Mouse (Mus musculus) testis, adult 2 months (tissue): Measurements from ENCODE around the gene Tomm34.
A peak's percentile ranks its signal among the peaks of the same experiment; 100 is the strongest.

Experiments
- CTCF ChIP-seq: fragments of 200-500 bp; IDR thresholded peaks from 2 replicates; pipeline ENCODE4 v1.5.1; 2012; ENCODE audit warnings: low read depth, mild to moderate bottlenecking, inconsistent platforms, low read length, moderate library complexity; ENCODE audit not compliant: control insufficient read depth, insufficient read depth, insufficient replicate concordance
- POLR2A ChIP-seq: fragments of 200-500 bp; IDR thresholded peaks from 2 replicates; pipeline ENCODE4 v1.6.1; 2012; ENCODE audit warnings: low read depth, mild to moderate bottlenecking, inconsistent platforms, low read length, moderate library complexity; ENCODE audit not compliant: control insufficient read depth

DNA sequence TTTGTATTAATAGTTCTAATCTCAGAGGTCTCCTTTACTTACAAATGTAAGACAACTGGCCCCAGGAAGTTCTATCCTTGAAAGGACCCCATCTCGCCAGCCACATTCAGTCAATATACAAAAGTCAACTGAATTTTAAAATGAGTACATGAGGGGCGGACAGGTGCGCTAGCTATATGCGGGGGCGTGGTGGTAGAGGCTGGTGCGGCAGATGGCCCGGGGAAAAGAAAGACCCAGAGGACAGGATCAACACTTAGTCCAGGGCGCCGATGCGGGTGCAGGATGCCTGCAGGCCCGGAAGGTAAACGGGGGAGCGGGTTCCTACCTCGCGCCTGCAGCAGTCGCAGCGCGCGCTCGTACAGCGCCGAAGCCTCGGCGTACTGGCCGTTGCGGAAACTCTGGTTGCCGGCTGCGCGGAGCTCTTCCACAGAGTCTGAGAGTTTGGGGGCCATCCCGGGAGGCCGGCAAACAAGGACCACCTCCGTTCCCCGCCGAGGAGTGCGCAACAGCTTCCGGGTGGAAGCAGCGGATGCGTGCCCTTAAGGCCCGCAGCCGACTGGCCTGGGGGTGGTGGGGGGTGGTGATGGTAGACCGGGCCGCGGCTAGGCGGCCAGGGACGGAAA, 716 bp downstream of the Tomm34 start, which contains the start of gene Stk4:
- TF ChIP-seq POLR2A (peak; percentile 59; the same call in 1 of the 2 replicates), CTCF (no peak)
